Mouse (Mus musculus): ENCODE measurements around the gene Tmem199.

DNA sequence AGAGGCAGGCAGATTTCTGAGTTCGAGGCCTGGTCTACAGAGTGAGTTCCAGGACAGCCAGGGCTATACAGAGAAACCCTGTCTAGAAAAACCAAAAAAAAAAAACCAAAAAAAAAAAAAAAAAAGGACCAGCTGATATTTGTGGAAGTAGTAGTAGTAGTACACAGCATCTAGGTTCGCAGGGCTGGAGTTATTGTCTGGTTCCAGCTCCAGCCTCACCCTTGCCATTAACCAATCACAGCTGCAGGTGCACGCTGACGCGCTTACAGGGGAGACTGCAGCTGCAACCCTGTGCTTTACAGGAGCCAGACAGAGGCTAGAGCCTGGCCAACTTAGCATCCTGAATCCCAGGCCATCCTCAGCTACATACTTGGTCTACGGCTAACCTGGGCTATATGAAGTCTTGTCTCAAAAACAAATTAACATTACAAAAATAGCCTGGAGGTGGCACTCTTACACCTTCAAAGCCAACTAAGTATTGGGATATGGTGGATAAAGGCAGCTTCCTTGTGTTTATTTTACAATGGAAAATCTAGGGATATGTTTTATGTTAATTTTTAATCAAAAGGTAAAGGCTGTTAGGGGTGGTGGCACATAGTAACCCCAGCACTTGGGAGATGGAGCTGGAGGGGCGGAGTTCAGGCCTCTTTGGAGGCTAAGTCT, 32.6 kb upstream of the Tmem199 start:
- TF ChIP-seq CTCF (IDR thresholded peaks at IDR 0.05; ENCODE audit: insufficient read depth, low read length) (no peak), POLR2A (IDR thresholded peaks at IDR 0.05; ENCODE audit: borderline replicate concordance, extremely low read depth, low read depth, low read length) (no peak)

All from lung, adult 2 months (tissue).